Mouse (Mus musculus) cerebellum, adult 2 months (tissue): ENCODE measurements around the gene Ncstn.

Experiments
- CTCF ChIP-seq: fragments of 200-500 bp; IDR thresholded peaks from 2 replicates; pipeline ENCODE4 v1.5.1; 2011; ENCODE audit warnings: low read depth, mild to moderate bottlenecking, control low read depth, low read length, moderate library complexity, borderline replicate concordance; ENCODE audit not compliant: insufficient read depth
- POLR2A ChIP-seq: fragments of 200-500 bp; IDR thresholded peaks from 2 replicates; pipeline ENCODE4 v1.6.1; 2011; ENCODE audit warnings: low read length, control low read depth, borderline replicate concordance; ENCODE audit not compliant: insufficient read depth

DNA sequence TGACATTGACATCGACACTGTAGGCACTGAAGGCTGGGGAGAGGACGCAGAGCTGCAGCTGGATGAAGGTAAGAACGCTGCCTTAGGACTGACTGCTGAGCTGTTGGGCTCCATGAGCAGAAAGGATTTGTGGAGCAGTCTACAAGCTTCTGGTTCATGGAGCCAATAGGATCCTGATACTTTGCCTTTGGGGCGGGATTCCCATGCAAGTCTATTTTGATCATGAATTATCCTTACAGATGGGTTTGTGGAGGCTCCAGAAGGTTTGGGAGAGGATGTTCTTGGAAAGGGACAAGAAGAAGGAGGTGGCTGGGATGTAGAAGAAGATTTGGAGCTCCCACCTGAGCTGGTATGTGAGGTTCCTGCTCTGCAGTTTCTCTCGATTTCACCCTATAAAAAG is 34.4 kb upstream of the Ncstn start:
- TF ChIP-seq POLR2A, result no peak
- no peak for TF ChIP-seq CTCF
